Mouse (Mus musculus) thymus, adult 2 months (tissue): ENCODE measurements at regions not wholly inside any gene's neighbourhood (a gene's known extent, or its start where the extent isn't known, plus 50 kb on each side); places are given as distances from the start of the nearest gene placed in this dataset.

Experiments
- CTCF ChIP-seq: fragments of 200-500 bp; IDR thresholded peaks from 2 replicates; pipeline ENCODE4 v1.5.1; 2012; ENCODE audit warnings: mild to moderate bottlenecking, control low read depth, low read length, moderate library complexity, borderline replicate concordance; ENCODE audit not compliant: control insufficient read depth, poor library complexity, insufficient read depth; ENCODE audit errors: extremely low read depth
- POLR2A ChIP-seq: fragments of 200-500 bp; IDR thresholded peaks from 2 replicates; pipeline ENCODE4 v1.6.1; 2012; ENCODE audit warnings: mild to moderate bottlenecking, low read length, control low read depth, moderate library complexity; ENCODE audit not compliant: control insufficient read depth, poor library complexity, insufficient read depth; ENCODE audit errors: extremely low read depth

DNA sequence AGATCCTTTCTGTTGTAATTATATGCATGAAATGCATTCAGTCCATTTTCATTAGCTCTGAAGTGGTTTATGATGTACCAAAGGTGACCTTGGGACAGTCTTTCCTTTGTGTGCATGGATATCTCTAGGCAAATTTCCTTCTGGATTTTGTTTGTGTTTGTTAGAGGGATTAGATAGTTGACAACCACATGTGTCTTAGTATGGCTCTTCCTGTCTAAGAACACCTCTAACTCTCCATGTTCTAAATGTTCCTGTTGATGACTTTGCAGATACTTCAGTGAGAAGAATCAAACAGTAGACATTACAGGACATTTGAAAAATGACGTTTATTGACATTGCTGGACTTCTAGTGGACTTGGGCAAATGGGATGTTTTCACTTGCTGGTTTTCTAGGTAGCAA, 436.5 kb upstream of the Nrp1 start:
- no peak for TF ChIP-seq CTCF
- TF ChIP-seq POLR2A, result no peak
